Comparison of ENCODE assay signal across 8 mouse cellular contexts in genomic region chr11:22956830-22957229, GRCm38 (mm10). TPM values are rescaled to one million over a fixed set of nuclear protein-coding genes. Genes with fewer than 3 reads are reported as not detected.
DNase-seq lines count a peak whose midpoint lies in the region; ATAC-seq and TF ChIP-seq lines count a peak whose summit lies in the region.

No protein-coding gene starts in this region.

- H3K36me3 ChIP-seq in lung, postnatal 0 days (ENCODE audit: insufficient read depth, low read length) = no peaks in the 10 kb centered on the region

- intact Hi-C loops in gastrocnemius, adult 2 months (cut with DNase I) = no loop called here

- no peak overlapping the region for H3K9ac ChIP-seq in lung, postnatal 0 days (replicated peaks; ENCODE audit: low read depth)

- DNase-seq in right cerebral cortex, adult 18-20 months = peak; percentile 17
- DNase-seq in right cerebral cortex, postnatal 36 days (ENCODE audit: low spot score in 2 of 2) = no peak
- DNase-seq in adipocyte (ENCODE audit: low spot score) = peak; percentile 67
- peak; percentile 77 for DNase-seq in gastrocnemius, adult 2 months
- DNase-seq in kidney, adult 11 months = peak; percentile 86
- peak; percentile 75 for DNase-seq in lung, postnatal 0 days (ENCODE audit: low spot score)
- peak; percentile 63 to 70 for DNase-seq in spleen, postnatal 36 days (ENCODE audit: low spot score in 2 of 2)
- no peak for DNase-seq in frontal cortex, postnatal 25 days (ENCODE audit: low spot score in 2 of 2)

- no peak overlapping the region for H3K4me2 ChIP-seq in lung, postnatal 0 days (replicated peaks; ENCODE audit: low read depth, low read length)

- H3K27ac ChIP-seq in gastrocnemius, adult 2 months = peak overlapping the region; percentile 35; the same call in 1 of the 2 replicates
- no peak overlapping the region for H3K27ac ChIP-seq in lung, postnatal 0 days (ENCODE audit: low read length)

- H3K27me3 ChIP-seq in lung, postnatal 0 days (replicated peaks; ENCODE audit: insufficient read depth, low read length) = no peaks in the 10 kb centered on the region

- H3K4me3 ChIP-seq in gastrocnemius, adult 2 months = no peak overlapping the region
- H3K4me3 ChIP-seq in lung, postnatal 0 days (ENCODE audit: low read depth, low read length) = no peak overlapping the region

- H3K9me3 ChIP-seq in lung, postnatal 0 days (ENCODE audit: low read length) = no peaks in the 10 kb centered on the region

- peak; percentile 92 for ATAC-seq in lung, postnatal 0 days

- H3K4me1 ChIP-seq in lung, postnatal 0 days (ENCODE audit: insufficient read depth, low read depth, low read length) = no peaks in the 10 kb centered on the region

- WGBS in lung, postnatal 0 days = 63% methylated on average over 4 of the region's 4 CpGs

- TF ChIP-seq EP300 in lung, postnatal 0 days (IDR thresholded peaks at IDR 0.05) = no peak

- TF ChIP-seq CTCF in gastrocnemius, adult 2 months (IDR thresholded peaks at IDR 0.05) = peak; percentile 58
- TF ChIP-seq CTCF in lung, postnatal 0 days (IDR thresholded peaks at IDR 0.05) = peak; percentile 91

RNA-seq across cellular contexts. Expression of gene Zrsr1, which starts 15.0 kb away (rescaled TPM):
- 10 to 100 TPM; 20.7 to 20.9 TPM for total RNA-seq in gastrocnemius, adult 2 months (2021)
- 3.8 and 4.5 TPM in 2 replicates for polyA plus RNA-seq in lung, postnatal 0 days (2015; fragmentation: Nextera tagmentation; extraction: Ambion mirVana)

RNA-seq across cellular contexts. Expression of gene Gm28048, which starts 25.1 kb away (rescaled TPM):
- total RNA-seq in gastrocnemius, adult 2 months (2021) = 1 to 10 TPM; 1.8 to 2.1 TPM
- 26.1 and 26.6 TPM in 2 replicates for polyA plus RNA-seq in lung, postnatal 0 days (2015; fragmentation: Nextera tagmentation; extraction: Ambion mirVana)

RNA-seq across cellular contexts. Expression of gene Commd1, which starts 25.4 kb away (rescaled TPM):
- 100 to 1,000 TPM in 1 of 2 experiments, 10 to 100 TPM in 1; 89.3 to 105 TPM for total RNA-seq in gastrocnemius, adult 2 months (2021)
- 217 and 233 TPM in 2 replicates for polyA plus RNA-seq in lung, postnatal 0 days (2015; fragmentation: Nextera tagmentation; extraction: Ambion mirVana)

RNA-seq across cellular contexts. Expression of gene Cct4, which starts 33.5 kb away (rescaled TPM):
- total RNA-seq in gastrocnemius, adult 2 months (2021) = 100 to 1,000 TPM in 1 of 2 experiments, 10 to 100 TPM in 1; 99.6 to 110 TPM
- polyA plus RNA-seq in lung, postnatal 0 days (2015; fragmentation: Nextera tagmentation; extraction: Ambion mirVana) = 140 and 149 TPM in 2 replicates

RNA-seq across cellular contexts. Expression of gene Fam161a, which starts 50.5 kb away (rescaled TPM):
- total RNA-seq in gastrocnemius, adult 2 months (2021) = 1 to 10 TPM; 1.9 to 3.0 TPM
- 21.2 and 27.9 TPM in 2 replicates for polyA plus RNA-seq in lung, postnatal 0 days (2015; fragmentation: Nextera tagmentation; extraction: Ambion mirVana)

Comparison
In these comparisons a context has a peak if more than half of its experiments do, and no peak if none do; other contexts are left out.
1. DNase-seq: peak in right cerebral cortex, adult 18-20 months (single experiment), adipocyte (single experiment), gastrocnemius, adult 2 months (single experiment), kidney, adult 11 months (single experiment), lung, postnatal 0 days (single experiment) and spleen, postnatal 36 days (2 of 2); none in right cerebral cortex, postnatal 36 days (0 of 2) and frontal cortex, postnatal 25 days (0 of 2).